Mouse (Mus musculus) 3134 (cell line): ENCODE measurements around the gene Teddm1b.

ENCODE experiments used
- DNase-seq: peaks from one replicate; pipeline ENCODE4 v3.0.0-alpha.2; 2011; ENCODE audit warnings: low spot score; ENCODE audit not compliant: insufficient read length; ENCODE audit errors: extremely low read depth

Teddm1b gene

GRCm38 (mm10) chr1:153900860-153901730, 26.9 kb downstream of the Teddm1b start:
- DNase-seq: peak; percentile 26

- DNase-seq: no peak
Observed at GRCm38 (mm10) chr1:153903006-153903405, 28.9 kb downstream of the Teddm1b start.

GRCm38 (mm10) chr1:153904236-153904635, 30.1 kb downstream of the Teddm1b start:
- DNase-seq: no peak

- no peak for DNase-seq
Observed at GRCm38 (mm10) chr1:153905884-153906283, 31.7 kb downstream of the Teddm1b start.

GRCm38 (mm10) chr1:153908208-153908607, 34.1 kb downstream of the Teddm1b start:
- DNase-seq: no peak

- no peak for DNase-seq
Observed at GRCm38 (mm10) chr1:153908741-153909140, 34.6 kb downstream of the Teddm1b start.

GRCm38 (mm10) chr1:153909213-153909962, 35.2 kb downstream of the Teddm1b start:
- DNase-seq: no peak

- DNase-seq: no peak
Observed at GRCm38 (mm10) chr1:153909963-153910291, 35.8 kb downstream of the Teddm1b start.

- DNase-seq: no peak
Observed at GRCm38 (mm10) chr1:153910423-153910822, 36.3 kb downstream of the Teddm1b start.

- no peak for DNase-seq
Observed at GRCm38 (mm10) chr1:153911276-153911795, 37.2 kb downstream of the Teddm1b start.

GRCm38 (mm10) chr1:153913869-153914268, 39.7 kb downstream of the Teddm1b start:
- DNase-seq: no peak

- DNase-seq: no peak
Observed at GRCm38 (mm10) chr1:153918521-153919206, 44.5 kb downstream of the Teddm1b start.

GRCm38 (mm10) chr1:153921642-153922041, 47.5 kb downstream of the Teddm1b start:
- no peak for DNase-seq

- peak; percentile 16 for DNase-seq
Observed at GRCm38 (mm10) chr1:153922571-153923021, 48.5 kb downstream of the Teddm1b start.

GRCm38 (mm10) chr1:153924395-153925385, 50.5 kb downstream of the Teddm1b start:
- no peak for DNase-seq
